Mouse (Mus musculus) heart, adult 18-20 months (tissue): ENCODE results near the gene Wnk2. TPM values are rescaled to one million over a fixed set of nuclear protein-coding genes. Genes with fewer than 3 reads are reported as not detected.

Experiments used
- DNase-seq, 2 experiments: peaks; one replicate each; pipeline ENCODE4 v3.0.0; 2021 to 2022; ENCODE audit warnings: mixed read lengths in 1 of 2
- total RNA-seq, 2 experiments: library from RNA; stranded (reverse); gene quantifications; 2 replicates each; pipeline ENCODE4 v1.2.3; 2021

The Wnk2 gene
- total RNA-seq, 2 experiments from 2014 or later = 70.1 to 70.9 TPM

DNA sequence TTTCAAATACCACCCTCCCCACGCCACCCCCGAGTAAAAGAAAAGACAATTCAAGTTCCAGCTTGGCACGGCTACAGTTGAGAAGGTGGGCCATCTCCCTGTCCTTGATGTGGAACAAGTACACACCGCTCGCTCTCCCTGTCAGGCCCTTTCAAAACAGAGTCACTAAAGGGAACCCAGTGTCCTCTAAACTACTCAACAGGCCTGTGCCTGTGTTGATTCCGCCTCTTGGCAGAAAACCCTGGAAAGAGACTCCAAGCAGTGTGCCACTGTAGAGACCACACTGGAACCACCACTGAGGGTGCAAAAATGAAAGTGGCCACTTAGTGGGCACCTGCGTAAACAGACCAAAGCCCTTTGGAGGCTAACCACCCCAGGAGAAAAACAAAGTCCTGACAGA is 4.5 kb downstream of the Wnk2 start:
- peak in 1 of 2 experiments; percentile 60 for DNase-seq

DNA sequence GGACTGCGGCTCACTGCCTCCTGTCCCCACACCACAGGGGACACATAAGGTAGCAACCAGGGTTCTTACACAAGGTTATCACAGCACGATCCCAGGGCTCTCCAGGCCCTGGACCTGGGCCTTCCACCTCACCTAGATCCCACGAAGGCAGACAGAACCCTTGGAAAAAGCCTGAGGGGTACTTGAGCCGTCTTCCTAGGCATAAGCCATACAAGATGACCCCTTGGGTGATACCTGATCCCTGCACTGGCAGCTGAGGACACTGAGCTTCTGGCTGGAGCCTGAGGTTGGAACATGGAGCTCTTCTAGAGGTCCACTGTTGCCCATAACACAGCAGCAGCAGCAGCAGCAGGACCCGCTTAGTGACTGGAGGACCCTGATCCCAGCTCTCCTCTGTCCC is 5.4 kb downstream of the Wnk2 start:
- no peak for DNase-seq

DNA sequence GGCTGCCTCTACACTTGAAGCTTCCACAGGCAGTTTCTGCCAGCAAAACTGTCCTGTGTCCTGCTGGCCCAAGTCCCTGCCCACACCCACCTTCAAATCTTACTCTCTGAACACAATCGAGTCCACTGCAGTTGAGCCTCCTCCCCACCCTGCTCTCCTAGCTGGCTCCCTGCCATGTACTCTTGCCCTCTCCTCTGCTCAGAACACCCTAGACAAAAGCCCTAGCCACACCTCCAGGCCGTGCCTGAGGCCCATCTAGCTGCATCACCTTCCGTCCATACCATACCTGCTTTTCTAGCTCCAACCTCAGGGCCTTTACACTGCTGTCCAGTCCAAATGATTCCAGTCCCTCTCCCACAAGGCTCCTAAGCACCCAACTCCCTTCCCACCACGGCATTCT is 7.2 kb downstream of the Wnk2 start:
- no peak for DNase-seq

DNA sequence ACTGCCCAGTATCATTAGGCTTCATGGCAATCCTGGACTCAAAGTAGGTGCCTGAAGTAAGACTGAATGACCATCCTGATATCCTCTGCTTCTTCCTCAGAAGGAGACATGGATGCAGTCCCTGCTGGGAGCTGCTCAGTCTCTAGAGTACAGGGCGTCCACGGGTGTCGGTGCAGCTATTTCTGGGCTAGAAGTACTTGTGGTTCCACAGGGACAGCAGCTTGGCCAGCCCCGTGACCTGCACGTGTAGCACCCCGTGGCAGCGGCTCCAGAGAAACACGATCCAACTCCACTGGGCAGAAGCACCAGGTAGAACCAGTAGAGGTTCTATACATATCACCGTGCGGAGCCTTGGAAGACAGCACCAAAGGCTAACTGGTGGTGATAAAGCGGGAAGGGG is 13.3 kb downstream of the Wnk2 start:
- DNase-seq = peak; percentile 80 to 85

DNA sequence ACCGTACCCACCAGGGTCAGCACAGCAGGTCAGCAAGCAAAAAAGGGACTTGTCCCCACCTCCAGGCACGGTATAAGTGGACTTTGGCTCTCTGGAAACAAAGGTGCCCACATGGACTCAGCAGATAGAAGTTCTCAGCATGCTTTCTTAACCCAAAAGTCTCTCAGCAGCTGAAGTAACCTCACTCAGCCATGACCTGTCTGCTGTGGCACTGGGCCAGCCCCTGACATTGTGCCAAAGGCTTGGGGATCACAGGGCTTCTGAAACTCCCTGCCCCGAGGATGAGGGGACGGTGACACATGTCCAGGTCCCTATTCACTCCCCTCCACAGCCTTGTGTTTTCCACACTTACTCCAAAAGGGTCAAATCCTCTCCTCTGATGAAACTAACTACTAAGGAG is 14.7 kb downstream of the Wnk2 start:
- no peak for DNase-seq

DNA sequence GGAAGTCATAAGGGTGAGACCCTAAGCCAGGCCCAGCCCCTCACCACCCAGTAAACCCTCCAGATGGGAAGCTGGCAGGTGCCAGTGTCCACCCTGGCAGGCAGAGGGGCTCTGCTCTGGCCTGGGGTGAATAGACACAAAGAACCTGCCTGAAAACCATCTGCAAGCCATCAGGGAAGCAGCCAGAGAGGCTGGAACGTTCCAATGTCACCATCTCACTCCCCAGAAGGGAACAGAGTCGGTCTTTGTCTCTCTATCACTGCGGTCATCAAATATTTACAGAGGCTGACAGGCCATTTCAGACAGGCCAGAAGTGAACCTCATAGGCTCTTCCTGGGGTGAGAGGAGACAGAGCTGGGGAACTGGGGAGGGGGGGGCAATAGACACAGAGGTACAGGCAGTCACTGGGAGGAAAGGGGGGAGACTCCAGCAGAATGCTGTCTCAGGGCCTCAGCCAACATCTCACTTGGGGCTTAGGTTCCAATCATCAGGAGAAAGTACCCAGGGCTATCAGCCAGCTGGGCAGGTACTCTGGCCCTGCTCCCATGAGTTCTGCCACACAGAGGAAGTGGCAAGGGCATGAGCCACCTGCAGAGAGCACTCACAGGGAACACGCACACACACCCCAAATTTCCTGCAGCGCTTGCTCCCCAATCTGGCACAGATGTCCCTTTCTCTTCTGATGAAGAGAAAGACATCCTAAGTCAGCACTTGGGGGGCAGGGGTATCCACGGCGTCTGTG is 15.7 kb downstream of the Wnk2 start:
- DNase-seq = no peak

DNA sequence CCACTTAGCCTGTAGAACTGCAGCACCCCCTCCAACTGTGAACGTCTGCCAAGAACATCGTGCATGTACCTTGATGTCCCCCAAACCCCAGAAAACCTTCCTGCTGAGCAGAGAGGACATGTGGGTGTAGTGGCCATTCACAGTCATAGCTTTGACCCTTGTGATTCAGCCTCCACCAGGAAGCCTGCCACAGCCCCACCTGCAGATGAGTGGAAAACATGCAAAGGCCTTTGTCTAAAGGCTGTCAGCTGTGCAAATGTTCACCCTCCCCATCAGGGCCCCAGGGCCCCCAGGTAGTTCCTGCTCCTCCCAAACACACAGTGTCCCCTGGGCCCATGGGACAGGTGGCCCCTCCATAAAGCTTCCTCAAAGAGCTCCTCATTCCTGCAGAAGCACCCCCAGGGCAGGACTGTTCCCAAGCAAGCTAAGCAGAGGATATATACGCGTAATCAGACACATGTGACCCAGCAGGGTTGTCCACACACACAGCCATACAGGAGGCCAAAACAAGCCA is 16.4 kb downstream of the Wnk2 start:
- no peak for DNase-seq

DNA sequence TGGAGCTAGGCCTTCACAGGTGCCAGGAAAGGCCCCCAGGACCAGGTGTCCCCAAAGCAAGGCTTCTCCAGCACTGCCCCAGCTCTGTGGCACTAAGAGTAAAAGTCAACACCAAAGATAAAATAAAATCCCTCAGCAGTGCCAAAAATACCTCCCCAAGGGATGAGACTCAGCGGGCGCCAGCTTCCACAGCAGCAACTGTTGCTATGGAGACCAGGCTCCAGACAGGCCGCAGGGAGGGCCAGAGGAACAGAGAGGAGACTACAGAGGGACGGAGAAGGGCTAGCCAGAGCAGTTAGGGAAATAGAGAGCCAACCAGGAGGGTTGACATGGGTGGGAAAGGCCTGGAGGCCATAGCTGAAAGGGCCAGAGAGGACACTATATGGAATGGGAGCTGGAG is 18.0 kb downstream of the Wnk2 start:
- DNase-seq = peak; percentile 64 to 81

DNA sequence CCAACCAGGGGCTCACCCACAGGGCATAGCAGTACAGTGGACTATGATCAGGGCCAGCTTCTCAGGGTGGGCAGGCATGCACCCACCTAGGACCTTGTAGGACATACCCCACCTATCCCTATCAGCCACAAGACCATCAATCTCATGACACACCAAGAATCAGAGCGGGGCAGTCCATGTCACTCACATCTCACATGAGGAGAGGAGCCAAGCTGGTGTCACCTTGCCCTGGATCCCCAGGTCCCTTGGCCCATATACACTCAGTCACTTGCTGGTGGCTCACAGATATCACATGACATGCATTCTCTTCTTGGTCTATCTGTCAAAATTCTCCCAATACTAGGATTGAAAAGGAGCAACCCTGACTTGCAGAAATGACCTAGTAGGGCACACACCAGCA is 18.7 kb downstream of the Wnk2 start:
- DNase-seq = no peak

DNA sequence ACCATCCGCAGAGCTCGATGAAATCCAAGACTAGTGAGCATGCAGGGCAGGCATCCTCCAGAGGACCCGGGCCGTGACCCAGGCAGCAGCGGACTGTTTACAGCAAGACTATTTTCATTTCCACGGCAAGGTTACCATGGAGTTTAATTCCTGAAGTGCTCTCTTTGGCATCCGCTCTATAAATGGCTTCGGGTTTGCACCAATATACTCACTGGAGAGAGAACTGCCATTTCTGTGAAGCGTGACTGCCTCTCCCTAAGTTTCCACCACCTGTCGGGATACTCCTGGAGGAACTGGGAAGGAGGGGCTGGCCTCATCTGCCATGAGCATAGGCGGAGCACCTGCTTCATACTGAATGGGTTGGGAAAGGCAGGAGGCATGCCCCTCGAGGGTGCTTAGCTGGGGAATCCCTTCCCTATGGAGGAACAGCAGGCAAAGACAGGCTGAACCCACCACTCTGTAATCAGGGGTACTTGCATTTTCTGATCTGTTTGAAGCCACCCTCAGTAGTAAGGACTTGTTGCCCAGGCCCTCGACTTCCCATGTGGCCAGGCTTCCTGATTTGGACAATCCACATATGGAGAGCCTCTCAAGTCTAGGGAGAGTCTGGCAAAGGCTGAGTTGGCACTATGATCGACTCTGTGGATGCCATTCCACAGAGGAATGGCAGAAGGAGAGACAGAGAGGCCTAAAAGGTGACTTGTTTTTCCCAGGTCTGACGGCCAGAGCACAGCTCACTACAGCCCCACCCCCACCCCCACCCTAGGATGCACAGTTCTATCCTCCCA is 19.8 kb downstream of the Wnk2 start:
- peak; percentile 39 to 51 for DNase-seq

DNA sequence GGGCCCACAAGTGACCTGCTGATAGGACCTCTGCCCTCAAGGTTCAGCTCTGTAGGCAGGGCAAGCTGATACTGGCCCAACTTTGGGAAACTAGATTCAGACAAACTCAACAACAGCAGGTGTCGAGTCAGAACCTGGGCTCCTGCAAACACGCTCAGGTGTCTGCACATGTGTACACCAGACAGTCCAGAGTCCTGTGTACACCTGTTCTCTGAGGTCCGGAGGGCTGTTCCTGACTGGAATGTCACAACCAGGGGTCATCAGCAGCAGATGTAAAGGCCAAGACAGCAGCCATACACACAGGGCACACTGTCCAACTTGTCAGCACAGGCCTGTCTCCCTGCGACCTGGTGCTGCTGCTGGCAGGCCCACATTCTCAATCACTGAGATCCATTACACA is 25.7 kb downstream of the Wnk2 start:
- DNase-seq = no peak

DNA sequence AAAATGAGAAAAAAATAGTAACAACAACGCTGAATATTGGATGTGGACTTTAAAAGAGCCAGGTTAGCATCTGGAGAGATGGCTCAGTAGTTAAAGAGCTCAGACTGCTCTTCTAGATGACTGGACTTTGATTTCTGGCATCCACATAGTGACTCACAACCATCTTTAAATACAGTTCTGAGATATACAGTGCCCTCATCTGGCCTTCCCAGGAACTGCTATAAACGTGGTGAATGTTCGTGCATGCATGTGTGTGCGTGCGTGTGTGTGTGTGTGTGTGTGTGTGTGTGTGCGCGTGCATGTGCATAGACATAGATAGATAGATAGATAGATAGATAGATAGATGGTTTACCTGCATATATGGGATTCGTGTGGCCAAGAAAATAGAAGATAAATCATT is 30.3 kb downstream of the Wnk2 start:
- DNase-seq = no peak

DNA sequence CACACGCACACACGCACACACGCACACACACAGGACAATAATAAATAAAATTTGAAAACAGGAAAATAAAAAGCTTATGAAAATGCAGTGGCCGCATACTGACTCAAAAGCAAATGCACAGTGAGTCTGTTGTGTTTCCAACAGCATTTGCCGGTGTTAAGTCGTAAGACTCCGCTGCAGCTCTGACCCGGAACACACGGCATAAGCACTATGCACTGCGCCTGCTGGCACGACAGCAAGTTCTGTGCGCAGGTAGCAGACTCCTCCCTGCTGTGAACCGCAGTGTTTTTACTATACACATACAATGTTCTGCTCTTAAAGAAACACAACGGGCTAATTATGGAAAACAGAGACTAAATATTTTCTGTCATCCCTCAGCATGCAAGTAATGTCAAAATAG is 32.9 kb downstream of the Wnk2 start:
- DNase-seq = no peak

DNA sequence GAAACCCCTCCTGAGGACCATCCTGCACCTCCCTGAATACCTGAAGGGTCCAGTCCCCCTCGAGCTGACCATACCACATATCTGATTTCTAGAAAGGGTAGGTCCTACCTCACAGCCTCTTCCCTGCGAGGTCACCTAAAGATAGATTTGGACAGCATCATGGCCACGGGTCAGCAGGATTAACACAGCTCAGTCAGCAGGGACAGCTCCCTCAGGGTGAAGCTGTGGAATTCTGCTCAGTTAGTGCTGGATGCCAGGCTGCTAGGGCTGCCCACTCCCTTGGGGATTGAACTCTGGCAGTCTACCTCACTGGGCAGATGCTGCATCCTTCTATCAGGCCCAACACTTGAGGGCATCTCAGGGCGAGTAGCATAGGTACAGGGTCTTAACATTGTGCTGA is 33.7 kb downstream of the Wnk2 start:
- peak in 1 of 2 experiments; percentile 28 for DNase-seq

DNA sequence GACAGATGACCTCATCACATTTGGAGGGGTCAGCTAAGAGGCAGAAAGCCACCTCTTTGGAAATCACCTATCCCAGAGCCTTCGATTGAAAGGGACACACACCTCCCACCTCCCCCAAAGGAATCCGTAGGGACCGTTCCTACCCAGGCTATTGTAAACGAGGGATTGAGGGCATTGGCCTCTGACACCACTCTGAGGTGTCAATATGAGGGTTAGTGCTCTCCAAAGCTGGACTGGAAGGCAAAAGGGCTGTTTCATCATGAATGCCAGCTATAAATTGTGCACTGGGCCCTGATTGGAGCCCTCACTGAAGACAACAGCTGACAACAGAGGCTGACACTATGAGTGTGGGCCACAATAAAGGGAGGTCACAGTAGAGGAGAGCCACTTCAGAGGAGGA is 34.5 kb downstream of the Wnk2 start:
- no peak for DNase-seq

DNA sequence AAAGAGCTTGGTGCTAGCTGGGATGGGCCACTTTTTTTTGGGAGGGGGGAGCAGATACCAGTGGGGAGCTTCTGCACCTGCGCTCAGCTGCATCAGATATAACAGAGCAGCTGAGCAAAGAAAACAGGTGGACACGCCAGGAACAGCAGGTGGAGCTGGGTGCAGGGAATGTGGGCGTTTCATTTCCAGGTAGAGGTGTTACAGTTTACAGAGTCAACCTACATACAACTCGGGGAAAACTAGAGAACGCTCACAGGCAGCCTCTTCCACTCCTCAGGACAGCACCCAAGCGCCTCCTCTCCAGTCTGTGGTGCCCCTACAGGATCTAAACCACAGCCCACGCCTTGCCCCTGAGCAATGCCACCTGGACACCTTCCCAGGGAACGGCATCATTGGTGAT is 35.2 kb downstream of the Wnk2 start:
- DNase-seq = no peak

DNA sequence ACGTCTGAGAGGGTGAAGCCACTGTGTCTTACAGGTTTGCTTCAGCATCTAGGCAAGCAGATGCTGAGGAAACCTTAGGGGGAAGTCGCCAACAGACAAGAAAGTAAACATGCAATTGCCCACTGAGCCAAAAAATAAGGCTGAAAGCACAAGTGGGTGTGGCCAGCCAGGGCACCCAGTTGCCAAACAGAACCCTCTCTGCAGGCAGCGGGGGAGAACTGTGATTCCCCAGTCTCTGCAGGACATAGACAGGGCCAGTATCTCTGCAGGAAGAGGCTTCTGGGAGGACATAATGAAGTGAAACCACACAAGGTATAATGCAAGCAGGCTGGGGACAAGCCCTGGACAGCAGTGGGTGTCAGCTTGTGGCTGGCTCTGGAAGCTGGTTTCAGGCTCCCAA is 38.1 kb downstream of the Wnk2 start:
- DNase-seq = peak in 1 of 2 experiments; percentile 43

DNA sequence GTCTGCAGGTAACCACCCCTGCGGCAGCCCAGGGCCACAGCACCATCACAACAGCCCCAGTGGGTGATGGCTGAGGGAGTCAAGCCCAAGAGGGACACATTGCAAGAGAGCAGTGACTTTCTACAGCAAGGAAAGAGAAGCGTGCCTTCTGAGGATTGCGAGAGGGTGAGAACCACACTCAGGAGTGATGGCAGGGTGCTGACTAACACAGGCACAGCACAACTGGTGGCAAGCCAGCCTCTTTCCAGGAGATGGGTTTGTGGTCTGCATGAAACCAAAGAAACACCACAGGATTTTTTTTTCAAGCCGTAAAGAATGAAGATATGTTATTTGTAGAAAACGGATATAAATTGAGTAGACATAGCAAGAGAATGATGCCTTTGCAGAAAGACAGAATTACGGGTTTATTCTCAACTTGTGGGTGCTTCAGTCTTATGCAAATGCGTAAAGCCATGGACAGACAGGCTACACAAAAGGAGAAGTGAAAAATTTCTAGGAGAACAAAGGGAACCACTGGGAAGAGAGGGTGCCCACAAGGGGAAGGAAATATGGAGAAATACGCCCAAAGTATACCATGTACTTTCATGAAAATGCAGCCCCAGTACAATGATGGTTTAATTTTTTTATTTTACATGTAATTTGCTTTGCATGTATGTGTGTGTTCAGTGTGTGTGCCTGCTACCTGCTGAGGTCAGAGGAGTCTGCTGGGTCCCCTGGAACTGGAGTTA is 39.5 kb downstream of the Wnk2 start:
- peak in 1 of 2 experiments; percentile 35 for DNase-seq

DNA sequence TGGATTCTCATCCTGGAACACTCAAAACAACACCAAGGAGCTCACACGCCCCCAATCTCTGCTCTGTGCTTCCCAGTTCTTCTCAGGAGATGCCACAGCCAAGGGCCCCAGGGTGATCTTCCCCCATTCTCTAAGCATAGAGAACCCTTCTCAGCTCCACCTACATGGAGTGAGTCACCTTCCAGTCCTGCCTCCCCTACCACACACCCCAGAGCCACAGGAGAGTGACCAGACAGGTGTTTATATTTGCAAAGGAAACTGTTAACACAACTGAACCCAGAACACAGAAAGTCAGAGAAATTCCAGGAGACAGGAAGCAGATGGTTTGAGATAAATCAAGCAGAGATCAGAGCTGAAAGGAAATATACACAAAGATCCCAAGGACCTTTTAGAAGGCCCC is 43.9 kb downstream of the Wnk2 start:
- no peak for DNase-seq

DNA sequence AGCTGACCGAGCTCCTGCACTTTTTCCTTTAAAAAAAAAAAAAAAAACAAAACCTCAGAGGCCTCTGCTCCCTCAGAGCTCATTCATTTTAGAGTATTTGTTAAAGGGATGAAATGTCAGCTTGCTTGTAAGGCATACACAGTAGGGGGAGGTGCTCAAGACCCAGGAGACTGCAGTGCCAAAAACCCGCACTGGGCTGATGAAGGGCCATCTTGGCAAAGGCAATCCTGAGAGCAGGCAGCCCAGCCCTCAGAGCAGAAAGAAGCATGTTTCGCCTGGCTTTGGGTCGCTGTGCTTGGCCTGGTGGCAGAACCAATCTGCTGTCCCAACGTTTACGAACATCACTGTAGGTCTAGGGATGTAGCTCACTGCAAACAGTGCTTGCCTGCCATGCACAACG is 44.6 kb downstream of the Wnk2 start:
- DNase-seq = no peak

DNA sequence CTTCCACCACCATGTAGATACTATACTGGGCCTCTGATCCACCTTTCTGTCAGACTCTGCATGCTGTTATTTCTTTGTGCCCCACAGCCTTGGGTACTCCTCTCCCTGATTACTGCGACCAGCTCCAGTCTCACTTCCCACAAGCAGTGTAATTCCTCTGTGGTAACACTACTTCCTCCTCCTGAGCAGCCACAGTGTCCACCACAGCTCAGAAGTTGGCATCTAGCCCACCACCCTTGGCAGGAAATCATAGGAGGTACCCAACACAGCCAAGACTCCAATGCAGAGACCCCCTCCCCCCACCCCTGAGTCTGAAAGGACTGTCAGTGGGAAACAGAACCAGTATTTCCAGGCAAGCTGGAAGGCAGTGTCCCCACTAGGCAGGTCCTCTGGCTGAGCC is 47.4 kb downstream of the Wnk2 start:
- peak; percentile 65 to 77 for DNase-seq

DNA sequence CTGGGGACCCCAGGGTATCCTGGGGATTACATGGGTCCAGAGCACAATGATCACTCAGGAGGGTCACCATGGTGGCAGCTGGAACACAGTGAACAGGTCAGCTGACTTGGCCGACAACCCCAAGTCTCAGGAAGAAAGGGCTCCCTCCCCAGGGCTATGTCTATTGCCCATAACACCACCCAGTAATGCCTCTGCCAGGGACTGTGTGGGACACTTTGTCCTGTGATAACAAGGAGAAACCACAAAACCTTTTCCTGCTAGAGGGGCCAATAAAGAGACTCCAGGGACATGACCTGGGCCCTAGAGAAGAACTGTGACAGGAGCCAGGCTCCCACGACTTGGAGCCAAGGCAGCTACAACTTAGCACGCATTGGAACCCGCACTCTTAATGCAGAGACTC is 51.0 kb downstream of the Wnk2 start:
- peak; percentile 51 to 72 for DNase-seq

DNA sequence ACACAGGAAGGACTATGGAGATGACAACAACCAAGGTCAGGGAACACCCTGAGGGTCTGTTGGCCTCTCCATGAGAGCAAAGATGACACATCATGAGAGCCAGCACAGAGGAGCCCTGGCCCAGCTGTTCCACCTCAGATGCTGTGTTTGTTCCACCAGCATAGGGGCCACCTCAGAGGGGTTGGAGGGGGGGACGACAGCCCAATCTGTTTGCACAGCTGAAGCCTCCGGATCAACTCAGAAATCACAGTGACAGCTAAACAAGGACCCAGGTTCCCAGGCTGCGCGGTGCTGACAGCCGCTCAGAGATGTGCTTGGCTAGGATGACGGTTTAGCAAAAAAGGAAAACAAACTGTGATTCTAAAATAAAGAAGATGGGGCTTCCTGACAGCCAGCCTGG is 53.1 kb downstream of the Wnk2 start:
- no peak for DNase-seq
